Mouse (Mus musculus): ENCODE results near the gene Myo19.

DNA sequence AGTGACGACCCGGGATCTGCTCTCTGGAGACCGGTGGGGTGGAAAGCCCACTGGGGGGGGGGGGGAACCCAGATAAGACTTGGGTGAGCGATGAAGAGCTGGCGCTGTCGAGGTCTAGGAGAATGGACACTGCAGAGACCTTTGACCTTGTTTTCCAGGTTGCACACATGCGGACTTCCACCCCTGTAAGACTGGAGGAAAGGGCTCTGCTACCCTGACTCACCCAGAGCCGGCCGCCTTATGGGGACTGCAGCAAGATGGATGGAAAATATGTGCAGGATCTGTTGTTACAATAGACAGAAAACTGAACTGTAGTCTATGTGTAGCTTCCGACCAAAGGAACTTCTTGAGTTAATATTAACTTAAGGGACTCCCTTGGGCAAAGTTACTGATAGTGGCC lies 8.9 kb upstream of the Myo19 start:
- no peak for TF ChIP-seq CTCF (conservative IDR thresholded peaks at IDR 0.05; ENCODE audit: insufficient read depth, insufficient read length, low read depth, low read length)
- no peak for TF ChIP-seq POLR2A (IDR thresholded peaks at IDR 0.05; ENCODE audit: low read depth, low read length)
